Mouse (Mus musculus) bone marrow, adult 2 months (tissue): ENCODE data around the gene Opa3.

Experiments
- CTCF ChIP-seq: fragments of 200-500 bp; IDR thresholded peaks from 2 replicates; pipeline ENCODE4 v1.5.1; 2011; ENCODE audit warnings: low read length, control low read depth; ENCODE audit not compliant: control insufficient read depth, insufficient read depth
- POLR2A ChIP-seq: fragments of 200-500 bp; IDR thresholded peaks from 2 replicates; pipeline ENCODE4 v1.6.1; 2011; ENCODE audit warnings: low read depth, mild to moderate bottlenecking, control low read depth, low read length, borderline replicate concordance; ENCODE audit not compliant: control insufficient read depth

DNA sequence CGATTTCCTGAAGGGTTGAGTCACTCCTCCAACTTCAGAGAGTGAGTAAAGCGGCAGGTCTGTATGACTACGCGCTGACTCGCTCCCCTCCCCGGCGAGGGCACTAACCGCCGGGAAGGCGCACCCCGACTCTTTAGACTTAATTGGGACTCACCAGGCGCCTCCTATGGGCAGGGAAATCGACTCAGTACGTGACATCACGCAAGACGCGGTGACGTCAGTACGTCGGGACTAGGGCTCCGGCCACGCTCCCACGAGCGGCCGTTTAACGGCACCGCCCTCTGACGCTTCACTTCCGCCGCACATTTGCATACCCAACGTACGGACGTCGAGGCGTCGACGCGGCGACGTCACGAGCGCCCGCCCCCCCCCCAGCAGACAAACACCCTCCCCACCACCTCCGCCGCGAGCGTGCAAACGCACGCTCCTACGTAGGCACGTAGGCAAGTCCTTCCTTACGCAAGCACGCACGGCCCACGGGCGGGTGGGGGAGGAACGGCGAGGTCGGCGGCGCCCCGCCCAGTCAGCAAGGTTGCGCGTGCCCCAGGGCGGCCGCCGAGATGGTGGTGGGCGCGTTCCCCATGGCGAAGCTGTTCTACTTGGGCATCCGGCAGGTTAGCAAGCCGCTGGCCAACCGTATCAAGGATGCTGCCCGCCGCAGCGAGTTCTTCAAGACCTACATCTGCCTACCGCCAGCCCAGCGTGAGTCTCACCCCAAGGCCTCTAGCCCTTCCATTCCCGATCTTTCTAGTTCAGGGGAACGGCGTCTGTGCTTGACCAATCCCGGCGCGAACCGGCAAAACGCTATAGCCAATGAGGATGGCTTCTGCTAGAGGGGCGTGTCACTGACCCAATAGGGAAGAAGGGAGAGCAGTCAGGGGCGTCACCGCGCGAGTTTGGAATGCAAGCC lies at the start of gene Opa3:
- TF ChIP-seq POLR2A: peak; percentile 98
- peak; percentile 56; the same call in 1 of the 2 replicates for TF ChIP-seq CTCF
